Mouse (Mus musculus) hindbrain, embryonic 12.5 days (tissue): ENCODE measurements around the gene Sh3bp4. TPM values are rescaled to one million over a fixed set of nuclear protein-coding genes. Genes with fewer than 3 reads are reported as not detected.

Source experiments
- ATAC-seq: fragments of 200-750 bp; cut with Nextera tagmentation; 2 replicates; pipeline ENCODE4 v1.8.0; 2017; ENCODE audit warnings: moderate TSS enrichment; ENCODE audit not compliant: low FRiP score
- H3K27ac ChIP-seq: fragments of 300-500 bp; sonication (generic); 2 replicates; pipeline ENCODE4 v1.5.1; 2016; ENCODE audit warnings: mild to moderate bottlenecking
- H3K27me3 ChIP-seq: fragments of 300-500 bp; sonication (generic); 2 replicates; pipeline ENCODE4 v1.6.1; 2016; ENCODE audit warnings: mild to moderate bottlenecking
- H3K36me3 ChIP-seq: fragments of 300-500 bp; sonication (generic); 2 replicates; pipeline ENCODE4 v1.6.1; 2016; ENCODE audit warnings: mild to moderate bottlenecking
- H3K4me1 ChIP-seq: fragments of 300-500 bp; sonication (generic); 2 replicates; pipeline ENCODE4 v1.6.1; 2016
- H3K4me2 ChIP-seq: fragments of 300-500 bp; sonication (generic); replicated peaks from 2 replicates; pipeline ENCODE4 v1.6.1; 2016; ENCODE audit warnings: mild to moderate bottlenecking
- H3K4me3 ChIP-seq: fragments of 300-500 bp; sonication (generic); 2 replicates; pipeline ENCODE4 v1.5.1; 2016; ENCODE audit warnings: mild to moderate bottlenecking
- H3K9ac ChIP-seq: fragments of 300-500 bp; sonication (generic); 2 replicates; pipeline ENCODE4 v1.6.1; 2016; ENCODE audit warnings: mild to moderate bottlenecking, moderate library complexity
- H3K9me3 ChIP-seq: fragments of 300-500 bp; sonication (generic); replicated peaks from 2 replicates; pipeline ENCODE4 v1.6.1; 2016; ENCODE audit warnings: mild to moderate bottlenecking
- WGBS: fragments of 180-500 bp; shearing (Covaris S2); methylation state at CpG from one replicate; pipeline ENCODE4 v1.1.7; 2016; 5-methylcytosine and 5-hydroxymethylcytosine counted together
- polyA plus RNA-seq: library from polyadenylated mRNA; unstranded; fragments of >200 nt; fragmentation: Nextera tagmentation; extraction: Ambion mirVana; gene quantifications from 2 replicates; pipeline ENCODE4 v1.2.1, GENCODE M21; 2016

Gene Sh3bp4
- 28.0 and 31.4 TPM in 2 replicates for polyA plus RNA-seq

- peak within 1 kb of the TSS; percentile 85 for H3K9ac ChIP-seq
- H3K4me3 ChIP-seq, result peak within 1 kb of the TSS; percentile 83
- no peaks in the 10 kb centered on the region for H3K36me3 ChIP-seq
- no peaks in the 10 kb centered on the region for H3K9me3 ChIP-seq
- peaks cover 47% of the 10 kb centered on the region for H3K4me1 ChIP-seq
- peak within 1 kb of the TSS; percentile 84 for H3K27ac ChIP-seq
- ATAC-seq, result peak; percentile 94
- H3K27me3 ChIP-seq, result no peaks in the 10 kb centered on the region
- under 1% methylated on average over 63 of the region's 63 CpGs for WGBS
- H3K4me2 ChIP-seq, result peak within 1 kb of the TSS; percentile 68
Observed at GRCm38 (mm10) chr1:89070103-89070700, at the start of gene Sh3bp4. Sh3bp4 (plus strand) TSS chr1:89070415.

DNA sequence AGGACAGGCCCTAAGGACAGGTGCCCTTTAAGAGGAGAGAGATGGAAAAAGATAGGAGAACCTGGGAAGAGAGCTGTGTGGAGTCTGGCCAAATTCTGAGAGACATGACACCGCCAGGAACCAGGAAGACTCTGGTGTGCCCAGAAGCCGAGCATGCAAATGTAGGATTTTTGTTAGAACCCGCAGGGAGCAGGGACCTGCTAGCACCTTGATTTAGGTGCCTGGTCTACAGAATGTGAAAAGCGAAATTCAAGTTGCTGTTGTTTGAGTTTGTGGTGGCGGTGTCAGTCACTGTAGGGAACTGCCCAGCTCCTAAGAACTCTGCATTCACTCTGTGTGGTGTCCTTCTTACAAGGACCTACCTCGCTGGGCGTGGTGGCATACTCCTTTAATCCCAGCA, 47.2 kb upstream of the Sh3bp4 start:
- Histone ChIP-seq H3K9ac (no peak overlapping the region), H3K27ac (no peak overlapping the region), H3K4me2 (no peak overlapping the region), H3K4me3 (no peak overlapping the region), H3K4me1 (peaks cover 5% of the 10 kb centered on the region; the same call in 1 of the 2 replicates), H3K27me3 (no peaks in the 10 kb centered on the region), H3K36me3 (no peaks in the 10 kb centered on the region), H3K9me3 (no peaks in the 10 kb centered on the region)
- WGBS, result 79% methylated on average over 7 of the region's 7 CpGs
- no peak for ATAC-seq

GRCm38 (mm10) chr1:89024696-89025612, 45.3 kb upstream of the Sh3bp4 start:
- 76% methylated on average over 9 of the region's 9 CpGs for WGBS
- no peak for ATAC-seq
- Histone ChIP-seq H3K27ac (no peak overlapping the region), H3K9ac (no peak overlapping the region), H3K36me3 (no peaks in the 10 kb centered on the region), H3K4me2 (no peak overlapping the region), H3K9me3 (no peaks in the 10 kb centered on the region), H3K27me3 (no peaks in the 10 kb centered on the region), H3K4me3 (no peak overlapping the region), H3K4me1 (peaks cover 5% of the 10 kb centered on the region; the same call in 1 of the 2 replicates)

DNA sequence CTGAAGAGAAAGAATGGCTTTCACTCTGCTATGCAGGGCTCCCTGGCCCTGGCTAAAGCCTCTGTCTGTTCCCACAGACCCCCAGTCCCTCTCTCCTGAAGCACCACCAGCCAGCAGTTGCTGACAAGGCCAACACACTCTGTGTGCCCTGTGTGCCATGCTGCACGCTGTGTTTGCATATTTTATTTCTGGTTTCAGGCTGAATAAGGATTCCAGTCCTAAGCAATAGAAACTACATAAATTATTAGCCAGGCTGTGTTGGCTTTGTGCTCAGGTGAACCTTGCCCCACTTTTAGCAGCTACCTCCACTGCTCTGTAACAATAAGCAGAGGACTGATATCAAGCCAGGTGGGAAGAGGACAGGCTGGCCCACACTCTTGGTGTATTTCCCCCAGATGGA, 44.2 kb upstream of the Sh3bp4 start:
- H3K4me3 ChIP-seq, result no peak overlapping the region
- no peak overlapping the region for H3K4me2 ChIP-seq
- peaks cover 5% of the 10 kb centered on the region; the same call in 1 of the 2 replicates for H3K4me1 ChIP-seq
- H3K36me3 ChIP-seq, result no peaks in the 10 kb centered on the region
- WGBS, result 68% methylated on average over 1 of the region's 1 CpGs
- H3K9ac ChIP-seq, result no peak overlapping the region
- no peak overlapping the region for H3K27ac ChIP-seq
- no peaks in the 10 kb centered on the region for H3K27me3 ChIP-seq
- no peak for ATAC-seq
- no peaks in the 10 kb centered on the region for H3K9me3 ChIP-seq

GRCm38 (mm10) chr1:89029136-89029927, 40.9 kb upstream of the Sh3bp4 start:
- H3K4me1 ChIP-seq, result peaks cover 5% of the 10 kb centered on the region; the same call in 1 of the 2 replicates
- ATAC-seq, result no peak

DNA sequence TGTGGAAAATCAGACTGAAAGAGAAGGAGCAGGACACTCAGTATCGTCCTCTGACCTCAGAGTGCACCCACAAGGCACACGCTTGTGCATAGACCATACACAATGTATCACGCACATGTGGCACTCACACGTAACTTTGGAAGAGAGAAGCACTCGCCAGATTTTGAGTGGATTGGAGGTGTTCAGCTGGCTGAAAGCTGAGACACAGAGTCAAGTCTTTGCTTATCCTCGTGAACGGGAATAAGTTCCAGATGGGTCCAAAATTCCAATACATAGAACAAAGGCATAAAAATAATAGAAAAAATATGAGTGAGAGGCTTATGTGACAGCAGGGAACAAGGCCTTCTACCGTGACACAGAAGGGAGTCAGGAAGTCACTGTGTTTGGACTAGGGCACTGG, 36.6 kb upstream of the Sh3bp4 start:
- Histone ChIP-seq H3K36me3 (no peaks in the 10 kb centered on the region), H3K9me3 (no peaks in the 10 kb centered on the region), H3K4me2 (no peak overlapping the region), H3K4me3 (no peak overlapping the region), H3K27ac (no peak overlapping the region), H3K4me1 (no peaks in the 10 kb centered on the region), H3K9ac (no peak overlapping the region), H3K27me3 (no peaks in the 10 kb centered on the region)
- WGBS, result 74% methylated on average over 8 of the region's 8 CpGs
- no peak for ATAC-seq

More at GRCm38 (mm10) chr1:89029136-89029927, 40.9 kb upstream of the Sh3bp4 start:
- WGBS, result 79% methylated on average over 11 of the region's 11 CpGs
- H3K4me3 ChIP-seq, result no peak overlapping the region
- no peaks in the 10 kb centered on the region for H3K9me3 ChIP-seq
- no peaks in the 10 kb centered on the region for H3K36me3 ChIP-seq
- no peak overlapping the region for H3K4me2 ChIP-seq
- H3K27ac ChIP-seq, result no peak overlapping the region
- H3K9ac ChIP-seq, result no peak overlapping the region
- H3K27me3 ChIP-seq, result no peaks in the 10 kb centered on the region

GRCm38 (mm10) chr1:89034061-89034460, 36.2 kb upstream of the Sh3bp4 start:
- Histone ChIP-seq H3K9ac (no peak overlapping the region), H3K36me3 (no peaks in the 10 kb centered on the region), H3K4me1 (peaks cover under 1% of the 10 kb centered on the region; the same call in 1 of the 2 replicates), H3K4me3 (no peak overlapping the region), H3K27me3 (no peaks in the 10 kb centered on the region), H3K27ac (no peak overlapping the region), H3K4me2 (no peak overlapping the region), H3K9me3 (no peaks in the 10 kb centered on the region)
- no peak for ATAC-seq
- WGBS, result 67% methylated on average over 4 of the region's 4 CpGs

DNA sequence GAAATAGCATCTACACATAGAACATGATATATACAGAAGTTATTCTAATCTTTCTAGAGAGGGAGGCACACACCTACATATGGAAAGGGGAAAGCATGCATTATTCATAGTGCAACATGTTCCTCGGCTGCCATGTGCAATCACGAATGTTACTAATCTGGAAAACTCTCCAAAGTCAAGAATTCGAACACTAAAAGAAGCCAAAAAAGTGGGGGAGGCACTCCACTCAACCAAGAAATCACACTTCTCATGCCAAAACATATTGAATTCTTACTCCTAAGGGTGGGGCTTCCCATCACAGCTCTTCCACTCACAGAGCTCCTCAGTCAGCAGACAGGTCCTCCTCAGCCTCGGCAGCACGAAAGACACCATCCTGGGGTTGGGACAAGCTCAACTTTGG, 35.1 kb upstream of the Sh3bp4 start:
- Histone ChIP-seq H3K27me3 (no peaks in the 10 kb centered on the region), H3K9me3 (no peaks in the 10 kb centered on the region), H3K4me1 (peaks cover 5% of the 10 kb centered on the region), H3K4me2 (no peak overlapping the region), H3K4me3 (no peak overlapping the region), H3K27ac (no peak overlapping the region), H3K36me3 (no peaks in the 10 kb centered on the region), H3K9ac (no peak overlapping the region)
- WGBS, result 77% methylated on average over 5 of the region's 5 CpGs
- no peak for ATAC-seq

DNA sequence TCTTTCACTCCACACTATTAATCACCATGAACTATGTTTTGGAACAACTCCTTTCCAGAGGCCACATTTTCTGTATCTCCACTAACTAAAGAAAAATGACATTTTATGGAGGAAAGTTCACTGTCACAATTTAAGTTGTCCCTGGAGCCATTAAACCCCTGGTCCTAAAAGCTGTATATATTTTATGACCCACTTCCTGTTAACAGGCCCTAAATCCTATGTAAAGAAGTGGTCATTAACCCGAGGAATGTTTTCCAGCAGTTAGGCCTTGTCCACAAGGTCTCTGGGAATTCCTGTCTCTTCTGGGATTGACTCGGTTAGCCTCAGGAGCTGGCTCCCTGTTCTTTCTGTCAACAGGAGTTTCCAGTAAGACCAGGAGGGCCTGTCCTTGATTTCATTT, 30.4 kb upstream of the Sh3bp4 start:
- ATAC-seq, result no peak

GRCm38 (mm10) chr1:89041290-89041689, 28.9 kb upstream of the Sh3bp4 start:
- no peak for ATAC-seq
- Histone ChIP-seq H3K4me1 (peaks cover 5% of the 10 kb centered on the region), H3K4me2 (no peak overlapping the region), H3K27me3 (no peaks in the 10 kb centered on the region), H3K4me3 (no peak overlapping the region), H3K27ac (no peak overlapping the region), H3K9me3 (no peaks in the 10 kb centered on the region), H3K9ac (no peak overlapping the region), H3K36me3 (no peaks in the 10 kb centered on the region)
- 61% methylated on average over 5 of the region's 5 CpGs for WGBS

More for the DNA sequence above, 30.4 kb upstream of the Sh3bp4 start:
- Histone ChIP-seq H3K4me2 (no peak overlapping the region), H3K4me1 (peaks cover 5% of the 10 kb centered on the region), H3K27me3 (no peaks in the 10 kb centered on the region), H3K4me3 (no peak overlapping the region), H3K36me3 (no peaks in the 10 kb centered on the region), H3K9ac (no peak overlapping the region), H3K27ac (no peak overlapping the region), H3K9me3 (no peaks in the 10 kb centered on the region)
- WGBS, result 68% methylated on average over 2 of the region's 2 CpGs

GRCm38 (mm10) chr1:89042081-89042480, 28.1 kb upstream of the Sh3bp4 start:
- Histone ChIP-seq H3K9ac (no peak overlapping the region), H3K9me3 (no peaks in the 10 kb centered on the region), H3K4me1 (peaks cover 5% of the 10 kb centered on the region), H3K27me3 (no peaks in the 10 kb centered on the region), H3K36me3 (no peaks in the 10 kb centered on the region), H3K4me3 (no peak overlapping the region), H3K4me2 (no peak overlapping the region), H3K27ac (no peak overlapping the region)
- ATAC-seq, result no peak
- 82% methylated on average over 4 of the region's 4 CpGs for WGBS

- Histone ChIP-seq H3K4me1 (peaks cover 5% of the 10 kb centered on the region), H3K4me2 (no peak overlapping the region), H3K9ac (no peak overlapping the region), H3K9me3 (no peaks in the 10 kb centered on the region), H3K4me3 (no peak overlapping the region), H3K27me3 (no peaks in the 10 kb centered on the region), H3K36me3 (no peaks in the 10 kb centered on the region), H3K27ac (no peak overlapping the region)
- no peak for ATAC-seq
- WGBS, result 93% methylated on average over 10 of the region's 10 CpGs
Observed at GRCm38 (mm10) chr1:89042956-89043355, 27.3 kb upstream of the Sh3bp4 start.
